Mouse (Mus musculus) liver (tissue): ENCODE measurements around the gene Zfp217.

Source experiments
- DNase-seq: peaks from one replicate; pipeline ENCODE4 v3.0.0-alpha.2; 2020; ENCODE audit warnings: mixed read lengths

The Zfp217 gene

GRCm38 (mm10) chr2:170131981-170132460 lies 15.9 kb downstream of the Zfp217 start:
- DNase-seq, result no peak

DNA sequence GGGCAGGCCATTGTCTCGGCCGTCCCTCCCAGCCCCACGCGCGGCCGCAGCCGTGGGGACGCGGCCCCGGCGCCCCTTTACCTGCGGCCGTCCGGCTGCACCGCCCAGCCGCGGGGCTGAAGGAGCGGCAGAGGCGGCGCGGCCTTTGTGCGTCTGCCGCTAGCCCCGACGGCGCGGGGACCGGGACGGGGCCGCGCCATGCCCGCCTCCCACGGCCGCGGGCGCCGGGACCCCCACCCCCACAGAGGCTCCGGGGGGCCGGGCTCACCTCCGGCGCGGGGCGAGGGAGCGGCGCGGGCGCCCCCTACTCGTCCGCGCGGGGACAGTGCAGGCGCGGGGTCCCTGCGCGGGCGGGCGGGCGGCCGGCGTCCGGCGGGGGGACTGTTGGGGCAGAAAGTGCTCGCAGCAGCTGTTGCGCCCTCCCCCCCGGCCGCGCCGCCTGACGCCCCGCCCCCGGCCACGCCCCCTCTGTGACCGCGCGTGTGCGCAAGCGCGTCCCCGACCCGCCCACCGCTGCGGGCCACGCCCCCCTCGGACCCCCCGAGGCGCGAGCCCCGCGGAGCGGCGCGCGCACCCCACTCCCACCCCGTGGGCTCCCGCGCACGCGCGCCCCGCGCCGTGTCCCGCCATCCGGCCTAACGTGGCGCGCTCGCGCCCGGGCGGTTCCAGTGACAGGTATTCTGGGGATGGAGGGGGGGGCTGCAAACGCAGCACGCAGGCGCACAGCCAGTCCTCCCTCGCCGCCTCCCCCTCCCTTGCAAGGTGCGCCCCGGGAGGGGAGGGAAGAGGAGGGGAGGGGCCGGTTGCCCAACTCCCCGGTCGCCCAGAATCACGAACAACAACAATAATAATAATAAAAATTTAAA lies 16.9 kb downstream of the Zfp217 start:
- peak; percentile 93 for DNase-seq

GRCm38 (mm10) chr2:170129923-170130779 lies 17.8 kb downstream of the Zfp217 start:
- peak; percentile 58 for DNase-seq

GRCm38 (mm10) chr2:170129248-170129922 lies 18.5 kb downstream of the Zfp217 start:
- DNase-seq, result no peak

DNA sequence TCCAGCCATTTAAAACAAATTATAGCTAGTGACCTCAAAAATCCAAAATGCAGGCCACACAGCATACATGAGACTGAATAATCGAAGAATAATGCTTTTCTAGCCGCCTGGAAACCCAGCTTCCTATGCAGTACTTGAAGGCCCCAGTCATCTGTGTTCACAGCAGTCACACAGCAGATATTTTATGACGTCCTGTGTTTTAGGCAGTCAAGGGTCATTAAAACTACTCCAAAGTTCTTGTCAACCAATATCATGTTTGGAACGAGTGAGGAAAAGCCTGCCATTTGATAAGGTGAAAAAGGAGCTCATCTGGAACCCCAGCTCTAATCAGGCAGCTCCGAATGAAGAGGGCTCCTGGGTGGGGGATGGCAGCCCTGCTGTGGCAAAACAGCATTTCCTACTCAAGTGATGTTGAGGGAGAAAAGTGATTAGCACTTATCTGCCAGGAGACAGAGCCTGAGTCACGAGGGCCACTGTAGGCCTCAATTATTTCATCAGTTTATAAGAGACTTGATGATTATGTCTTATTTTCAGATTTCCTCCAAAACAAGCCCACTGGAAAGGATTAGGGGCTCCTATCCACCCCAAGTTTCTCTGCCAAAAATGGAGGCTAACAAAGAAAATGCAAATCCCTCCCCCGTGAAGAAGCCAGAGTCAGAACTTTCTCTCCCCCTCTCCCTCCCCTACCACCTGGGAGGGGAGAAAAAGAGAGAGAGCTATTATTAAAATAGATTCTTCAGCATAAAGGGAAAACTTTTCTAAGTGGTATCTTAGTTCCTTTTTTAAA lies 19.2 kb downstream of the Zfp217 start:
- peak; percentile 85 for DNase-seq

- DNase-seq, result no peak
Measured at GRCm38 (mm10) chr2:170127523-170127922, 20.4 kb downstream of the Zfp217 start.

GRCm38 (mm10) chr2:170126266-170126665 lies 21.6 kb downstream of the Zfp217 start:
- DNase-seq, result no peak

DNA sequence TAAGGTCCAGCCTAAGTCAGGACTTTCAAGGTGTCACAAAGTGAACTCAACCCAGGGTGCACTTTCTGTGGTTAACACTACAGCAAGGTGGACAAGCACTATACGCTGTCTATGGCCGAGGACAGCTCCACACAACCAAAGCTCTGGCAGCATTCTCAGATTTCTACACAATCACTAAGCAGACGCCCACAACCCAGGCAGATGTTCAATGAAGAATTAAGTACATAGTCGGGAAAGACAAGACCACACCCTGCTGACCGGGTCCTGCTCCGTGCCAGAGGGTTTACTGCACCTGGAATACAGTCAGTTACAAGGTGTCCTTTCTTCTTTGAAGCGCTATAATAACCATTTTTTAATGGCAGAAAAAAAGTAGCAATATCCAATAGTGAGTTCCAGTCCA lies 25.7 kb downstream of the Zfp217 start:
- no peak for DNase-seq

GRCm38 (mm10) chr2:170120139-170121027 lies 27.5 kb downstream of the Zfp217 start:
- DNase-seq, result no peak

GRCm38 (mm10) chr2:170116704-170117281 lies 31.1 kb downstream of the Zfp217 start:
- peak; percentile 62 for DNase-seq

GRCm38 (mm10) chr2:170110306-170110705 lies 37.6 kb downstream of the Zfp217 start:
- DNase-seq, result no peak

GRCm38 (mm10) chr2:170109528-170109927 lies 38.4 kb downstream of the Zfp217 start:
- no peak for DNase-seq

DNA sequence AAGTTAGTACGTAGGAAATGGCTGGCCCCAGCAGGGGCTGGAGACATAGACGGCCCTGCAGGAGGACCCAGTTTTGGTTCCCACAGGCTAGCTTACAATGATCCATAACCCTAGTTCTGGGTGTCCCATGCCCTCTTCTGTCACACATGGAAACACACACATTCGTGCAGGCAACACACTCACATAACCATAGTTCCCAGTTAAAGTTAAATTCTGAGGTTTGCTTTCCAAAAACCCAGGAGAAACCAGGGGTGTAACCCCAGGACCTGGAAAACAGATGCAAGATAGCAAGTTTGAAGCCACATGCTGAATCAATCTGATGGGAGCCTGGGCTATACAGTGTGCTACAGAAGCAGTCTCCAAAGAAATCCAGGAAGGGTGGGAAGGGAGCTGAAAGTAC lies 40.1 kb downstream of the Zfp217 start:
- no peak for DNase-seq

DNA sequence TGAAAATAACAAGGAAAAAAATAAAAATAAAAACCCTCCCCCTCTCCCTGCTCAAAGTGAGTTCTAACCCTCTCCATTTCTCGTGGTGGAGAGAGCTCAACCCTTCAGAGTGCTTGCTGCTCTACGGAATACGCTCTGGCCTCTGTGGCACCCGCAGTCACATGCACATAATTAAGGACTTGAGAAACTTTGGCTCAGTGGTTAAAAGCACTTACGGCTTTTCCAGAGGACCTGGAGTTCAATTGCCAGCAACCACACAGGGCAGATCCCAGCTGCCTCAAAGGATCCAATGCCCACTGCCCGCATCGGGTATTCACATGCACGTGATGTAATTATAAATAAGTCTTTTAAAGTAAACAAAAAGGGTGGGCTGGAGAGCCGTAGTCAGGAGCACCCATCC lies 41.9 kb downstream of the Zfp217 start:
- no peak for DNase-seq

GRCm38 (mm10) chr2:170104396-170104795 lies 43.5 kb downstream of the Zfp217 start:
- no peak for DNase-seq

DNA sequence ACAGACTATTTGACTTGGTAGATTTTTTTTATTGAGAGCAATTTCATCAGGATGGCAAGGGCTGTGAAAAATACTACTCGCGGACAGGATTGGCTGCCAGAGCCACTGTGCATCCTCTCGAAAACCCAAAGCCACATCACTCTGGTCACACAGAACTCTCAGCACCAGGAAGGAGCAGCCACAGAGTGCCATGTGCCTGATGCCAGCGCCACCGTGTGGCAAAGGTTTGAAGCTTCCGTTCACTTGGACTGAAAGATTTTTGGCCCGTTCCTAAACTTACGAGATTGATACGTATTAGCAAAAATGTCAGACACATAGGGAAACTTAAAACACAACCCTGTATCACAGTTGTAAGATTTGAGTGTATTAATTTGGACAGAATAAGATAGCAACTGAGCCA lies 44.1 kb downstream of the Zfp217 start:
- DNase-seq, result peak; percentile 62

DNA sequence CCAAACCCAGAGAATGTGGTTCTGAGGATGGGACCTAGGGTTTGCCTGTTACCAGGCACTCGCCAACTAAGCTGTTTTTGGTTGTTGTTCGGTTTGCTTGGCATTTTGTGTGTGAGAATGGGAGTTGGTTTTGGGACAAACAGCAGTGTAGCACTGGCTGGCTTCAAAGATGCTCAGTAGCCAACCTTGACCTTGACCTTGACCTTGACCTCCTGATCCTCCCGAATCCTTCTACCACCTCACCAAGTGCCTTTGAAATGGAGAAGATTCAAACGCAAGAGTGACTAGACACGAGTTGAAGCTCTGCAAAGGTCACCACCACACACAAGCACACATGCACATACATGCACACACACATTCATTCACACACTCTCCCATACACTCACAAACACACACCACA lies 44.6 kb downstream of the Zfp217 start:
- no peak for DNase-seq

DNA sequence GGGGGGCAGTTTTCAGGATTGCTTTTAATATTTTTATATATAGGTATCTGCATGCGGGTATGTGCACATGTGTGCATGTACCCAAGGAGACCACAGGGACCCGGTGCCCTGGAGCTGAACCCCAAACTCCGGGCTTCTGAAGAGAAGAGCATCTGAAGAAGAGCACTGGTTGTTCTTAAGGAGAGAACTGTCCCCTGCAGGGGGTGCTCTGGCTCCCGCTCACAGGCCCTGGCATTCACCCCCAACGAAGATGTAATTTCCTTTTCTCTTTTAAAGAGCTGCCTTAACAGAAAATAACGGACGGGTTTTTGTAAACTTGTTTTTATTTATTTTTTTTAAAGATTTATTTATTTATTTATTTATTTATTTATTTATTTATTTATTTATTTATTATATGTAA lies 46.0 kb downstream of the Zfp217 start:
- DNase-seq, result no peak

DNA sequence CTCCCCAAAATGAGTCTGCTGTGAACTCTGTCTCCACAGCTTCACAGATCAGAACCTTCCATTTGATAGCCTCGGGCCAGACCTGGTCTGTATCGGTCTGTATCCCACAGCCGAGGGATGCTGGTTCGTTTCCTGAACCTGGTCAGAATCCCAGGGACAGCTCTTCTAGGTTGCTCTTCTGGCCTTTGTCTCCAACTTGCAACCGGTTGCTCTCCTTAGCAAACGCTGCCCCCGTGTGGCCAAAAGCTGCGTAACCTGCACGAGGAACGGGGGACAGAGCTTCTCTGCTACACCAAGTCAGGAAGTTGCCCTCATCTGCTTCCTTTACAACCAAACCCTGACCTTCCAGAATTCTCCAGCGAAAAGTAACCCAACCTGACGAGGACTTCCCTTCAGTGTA lies 46.8 kb downstream of the Zfp217 start:
- peak; percentile 91 for DNase-seq

GRCm38 (mm10) chr2:170094871-170095270 lies 53.0 kb downstream of the Zfp217 start:
- no peak for DNase-seq

DNA sequence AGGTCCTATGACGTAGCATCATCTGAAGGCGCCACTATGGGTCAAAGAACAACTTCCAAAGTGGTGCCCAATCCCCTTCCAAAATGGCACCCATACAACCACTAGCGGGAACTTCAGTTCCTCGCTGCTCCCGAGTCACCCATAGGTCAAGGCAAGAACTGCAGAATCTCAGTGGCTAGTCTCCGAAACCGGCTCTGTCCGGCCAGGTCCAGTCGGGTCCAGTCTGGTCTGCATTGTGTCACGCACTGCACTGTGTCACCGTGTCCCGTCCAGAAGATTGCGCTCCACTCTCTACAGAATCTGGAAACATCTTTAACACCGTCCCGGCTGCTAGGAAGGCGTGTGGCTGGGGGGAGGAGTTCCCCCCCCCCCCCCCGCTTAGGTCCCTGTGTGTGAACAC lies 53.7 kb downstream of the Zfp217 start:
- DNase-seq, result no peak
